Mouse (Mus musculus): ENCODE results near the gene Srgap2. TPM values are rescaled to one million over a fixed set of nuclear protein-coding genes. Genes with fewer than 3 reads are reported as not detected.
"Not testable (repeated sequence)": the region's sequence is repeated elsewhere in the genome, so short reads cannot be mapped to it uniquely, and the experiment has no call there.

The Srgap2 gene
- polyA plus RNA-seq (2015; fragmentation: Nextera tagmentation; extraction: Ambion mirVana), result 13.6 and 16.7 TPM in 2 replicates

GRCm38 (mm10) chr1:131527281-131528080 lies at the start of gene Srgap2, which contains the start of gene Fam72a:
Gene Srgap2, minus strand, starts transcription at chr1:131527352.
Gene Fam72a, plus strand, starts transcription at chr1:131527903.
- H3K4me3 ChIP-seq (ENCODE audit: low read length), result peak within 1 kb of the TSS; percentile 63
- no peaks in the 10 kb centered on the region for H3K27me3 ChIP-seq (ENCODE audit: control insufficient read depth, insufficient read depth, low read depth, low read length)
- peak within 1 kb of the TSS; percentile 91 for H3K9ac ChIP-seq (ENCODE audit: low read length)
- under 1% methylated on average over 44 of the region's 44 CpGs for WGBS
- H3K4me1 ChIP-seq (replicated peaks; ENCODE audit: control insufficient read depth, insufficient read depth, low read length), result peaks cover 32% of the 10 kb centered on the region
- H3K36me3 ChIP-seq (ENCODE audit: control insufficient read depth, insufficient read depth, low read length), result no peaks in the 10 kb centered on the region
- peak within 1 kb of the TSS; percentile 92 for H3K4me2 ChIP-seq (ENCODE audit: low read depth, low read length)
- peak; percentile 95 for ATAC-seq (ENCODE audit: low read depth)
- H3K9me3 ChIP-seq (ENCODE audit: control insufficient read depth, low read length), result no peaks in the 10 kb centered on the region
- H3K27ac ChIP-seq (ENCODE audit: low read length), result peak within 1 kb of the TSS; percentile 98

GRCm38 (mm10) chr1:131573721-131574120 lies 46.6 kb upstream of the Srgap2 start:
- H3K36me3 ChIP-seq (ENCODE audit: control insufficient read depth, insufficient read depth, low read length), result no peaks in the 10 kb centered on the region
- H3K4me2 ChIP-seq (ENCODE audit: low read depth, low read length), result no peak overlapping the region
- H3K27me3 ChIP-seq (ENCODE audit: control insufficient read depth, insufficient read depth, low read depth, low read length), result no peaks in the 10 kb centered on the region
- no peaks in the 10 kb centered on the region for H3K9me3 ChIP-seq (ENCODE audit: control insufficient read depth, low read length)
- no peaks in the 10 kb centered on the region for H3K4me1 ChIP-seq (replicated peaks; ENCODE audit: control insufficient read depth, insufficient read depth, low read length)
- H3K27ac ChIP-seq (ENCODE audit: low read length), result no peak overlapping the region
- H3K9ac ChIP-seq (ENCODE audit: low read length), result no peak overlapping the region
- 89% methylated on average over 14 of the region's 14 CpGs for WGBS
- H3K4me3 ChIP-seq (ENCODE audit: low read length), result no peak overlapping the region
- ATAC-seq (ENCODE audit: low read depth), result 0 out of 2 replicates have a peak, but pooled peaks have one; percentile 45

GRCm38 (mm10) chr1:131570391-131570790 lies 43.2 kb upstream of the Srgap2 start:
- Histone ChIP-seq H3K4me3 (ENCODE audit: low read length) (no peak overlapping the region), H3K4me1 (replicated peaks; ENCODE audit: control insufficient read depth, insufficient read depth, low read length) (no peaks in the 10 kb centered on the region), H3K9ac (ENCODE audit: low read length) (no peak overlapping the region), H3K9me3 (ENCODE audit: control insufficient read depth, low read length) (no peaks in the 10 kb centered on the region), H3K27ac (ENCODE audit: low read length) (no peak overlapping the region), H3K27me3 (ENCODE audit: control insufficient read depth, insufficient read depth, low read depth, low read length) (no peaks in the 10 kb centered on the region), H3K36me3 (ENCODE audit: control insufficient read depth, insufficient read depth, low read length) (no peaks in the 10 kb centered on the region), H3K4me2 (ENCODE audit: low read depth, low read length) (no peak overlapping the region)
- no peak for ATAC-seq (ENCODE audit: low read depth)
- WGBS, result 90% methylated on average over 4 of the region's 4 CpGs

- 81% methylated on average over 6 of the region's 6 CpGs for WGBS
Measured at GRCm38 (mm10) chr1:131569721-131570120, 42.6 kb upstream of the Srgap2 start.

GRCm38 (mm10) chr1:131566056-131566455 lies 38.9 kb upstream of the Srgap2 start:
- not testable (repeated sequence) for H3K4me2 ChIP-seq (ENCODE audit: low read depth, low read length); H3K27ac ChIP-seq (ENCODE audit: low read length); H3K27me3 ChIP-seq (ENCODE audit: control insufficient read depth, insufficient read depth, low read depth, low read length); H3K9ac ChIP-seq (ENCODE audit: low read length); H3K4me3 ChIP-seq (ENCODE audit: low read length); H3K36me3 ChIP-seq (ENCODE audit: control insufficient read depth, insufficient read depth, low read length); H3K4me1 ChIP-seq (replicated peaks; ENCODE audit: control insufficient read depth, insufficient read depth, low read length); ATAC-seq (ENCODE audit: low read depth); H3K9me3 ChIP-seq (ENCODE audit: control insufficient read depth, low read length)
- WGBS, result 45% methylated on average over 11 of the region's 11 CpGs

More at GRCm38 (mm10) chr1:131569721-131570120, 42.6 kb upstream of the Srgap2 start:
- Histone ChIP-seq H3K9ac (ENCODE audit: low read length) (no peak overlapping the region), H3K4me1 (replicated peaks; ENCODE audit: control insufficient read depth, insufficient read depth, low read length) (no peaks in the 10 kb centered on the region), H3K36me3 (ENCODE audit: control insufficient read depth, insufficient read depth, low read length) (no peaks in the 10 kb centered on the region), H3K4me2 (ENCODE audit: low read depth, low read length) (no peak overlapping the region), H3K4me3 (ENCODE audit: low read length) (no peak overlapping the region), H3K27me3 (ENCODE audit: control insufficient read depth, insufficient read depth, low read depth, low read length) (no peaks in the 10 kb centered on the region), H3K27ac (ENCODE audit: low read length) (no peak overlapping the region), H3K9me3 (ENCODE audit: control insufficient read depth, low read length) (no peaks in the 10 kb centered on the region)
- no peak for ATAC-seq (ENCODE audit: low read depth)

GRCm38 (mm10) chr1:131562081-131562480 lies 34.9 kb upstream of the Srgap2 start:
- no peak overlapping the region for H3K4me2 ChIP-seq (ENCODE audit: low read depth, low read length)
- H3K27me3 ChIP-seq (ENCODE audit: control insufficient read depth, insufficient read depth, low read depth, low read length), result no peaks in the 10 kb centered on the region
- H3K9me3 ChIP-seq (ENCODE audit: control insufficient read depth, low read length), result no peaks in the 10 kb centered on the region
- no peak overlapping the region for H3K27ac ChIP-seq (ENCODE audit: low read length)
- ATAC-seq (ENCODE audit: low read depth), result no peak
- no peaks in the 10 kb centered on the region for H3K4me1 ChIP-seq (replicated peaks; ENCODE audit: control insufficient read depth, insufficient read depth, low read length)
- no peak overlapping the region for H3K9ac ChIP-seq (ENCODE audit: low read length)
- no peaks in the 10 kb centered on the region for H3K36me3 ChIP-seq (ENCODE audit: control insufficient read depth, insufficient read depth, low read length)
- no peak overlapping the region for H3K4me3 ChIP-seq (ENCODE audit: low read length)
- WGBS, result 82% methylated on average over 2 of the region's 2 CpGs

GRCm38 (mm10) chr1:131560500-131560899 lies 33.3 kb upstream of the Srgap2 start:
- H3K4me2 ChIP-seq (ENCODE audit: low read depth, low read length), result no peak overlapping the region
- no peak overlapping the region for H3K4me3 ChIP-seq (ENCODE audit: low read length)
- no peaks in the 10 kb centered on the region for H3K4me1 ChIP-seq (replicated peaks; ENCODE audit: control insufficient read depth, insufficient read depth, low read length)
- no peak for ATAC-seq (ENCODE audit: low read depth)
- no peaks in the 10 kb centered on the region for H3K36me3 ChIP-seq (ENCODE audit: control insufficient read depth, insufficient read depth, low read length)
- H3K9ac ChIP-seq (ENCODE audit: low read length), result no peak overlapping the region
- no peaks in the 10 kb centered on the region for H3K27me3 ChIP-seq (ENCODE audit: control insufficient read depth, insufficient read depth, low read depth, low read length)
- no peak overlapping the region for H3K27ac ChIP-seq (ENCODE audit: low read length)
- H3K9me3 ChIP-seq (ENCODE audit: control insufficient read depth, low read length), result no peaks in the 10 kb centered on the region

GRCm38 (mm10) chr1:131555042-131555812 lies 28.1 kb upstream of the Srgap2 start:
- H3K4me1 ChIP-seq (replicated peaks; ENCODE audit: control insufficient read depth, insufficient read depth, low read length), result no peaks in the 10 kb centered on the region
- no peak overlapping the region for H3K4me3 ChIP-seq (ENCODE audit: low read length)
- ATAC-seq (ENCODE audit: low read depth), result peak; percentile 93
- H3K27me3 ChIP-seq (ENCODE audit: control insufficient read depth, insufficient read depth, low read depth, low read length), result no peaks in the 10 kb centered on the region
- no peak overlapping the region for H3K9ac ChIP-seq (ENCODE audit: low read length)
- WGBS, result 4% methylated on average over 13 of the region's 13 CpGs
- no peak overlapping the region for H3K27ac ChIP-seq (ENCODE audit: low read length)
- H3K9me3 ChIP-seq (ENCODE audit: control insufficient read depth, low read length), result no peaks in the 10 kb centered on the region
- peak overlapping the region; percentile 30 for H3K4me2 ChIP-seq (ENCODE audit: low read depth, low read length)
- H3K36me3 ChIP-seq (ENCODE audit: control insufficient read depth, insufficient read depth, low read length), result no peaks in the 10 kb centered on the region

- no peak overlapping the region for H3K9ac ChIP-seq (ENCODE audit: low read length)
- no peak overlapping the region for H3K4me2 ChIP-seq (ENCODE audit: low read depth, low read length)
- peaks cover 6% of the 10 kb centered on the region; the same call in 1 of the 2 replicates for H3K4me1 ChIP-seq (replicated peaks; ENCODE audit: control insufficient read depth, insufficient read depth, low read length)
- ATAC-seq (ENCODE audit: low read depth), result no peak
- H3K27ac ChIP-seq (ENCODE audit: low read length), result no peak overlapping the region
- H3K27me3 ChIP-seq (ENCODE audit: control insufficient read depth, insufficient read depth, low read depth, low read length), result no peaks in the 10 kb centered on the region
- no peak overlapping the region for H3K4me3 ChIP-seq (ENCODE audit: low read length)
- H3K9me3 ChIP-seq (ENCODE audit: control insufficient read depth, low read length), result no peaks in the 10 kb centered on the region
- H3K36me3 ChIP-seq (ENCODE audit: control insufficient read depth, insufficient read depth, low read length), result no peaks in the 10 kb centered on the region
Measured at GRCm38 (mm10) chr1:131553428-131553827, 26.3 kb upstream of the Srgap2 start.

Measured in lung, embryonic 16.5 days (tissue).